Mouse (Mus musculus) megakaryocyte-erythroid progenitor cell, adult 5 weeks (primary cell): ENCODE results near the gene Zfp2. TPM values are rescaled to one million over a fixed set of nuclear protein-coding genes. Genes with fewer than 3 reads are reported as not detected.

Experiments used
- polyA plus RNA-seq: library from polyadenylated mRNA; stranded (reverse); fragments of >175 nt; gene quantifications from 2 replicates; pipeline ENCODE4 v1.2.3, GENCODE M21; 2012

The Zfp2 gene
- polyA plus RNA-seq: 0.06 and 0.09 TPM in 2 replicates

GRCm38 (mm10) chr11:50915671-50916320 is at the start of gene Zfp2:
Gene Zfp2 (minus strand): TSS chr11:50916165.

GRCm38 (mm10) chr11:50953665-50954064 is 37.7 kb upstream of the Zfp2 start, which contains the start of gene Prop1:
Gene Prop1 (minus strand): TSS chr11:50953765.

GRCm38 (mm10) chr11:50943506-50943905 is 27.5 kb upstream of the Zfp2 start, which contains the start of gene 4933414I15Rik:
Gene 4933414I15Rik (minus strand): TSS chr11:50943765.

GRCm38 (mm10) chr11:50931451-50931866 is 15.5 kb upstream of the Zfp2 start, which contains the start of gene Zfp354b:
Gene Zfp354b (minus strand): TSS chr11:50931633.

GRCm38 (mm10) chr11:50887390-50888128 is 28.4 kb downstream of the Zfp2 start, which contains the start of gene Zfp454:
Gene Zfp454 (minus strand): TSS chr11:50887651.

GRCm38 (mm10) chr11:50850177-50850735 is 65.7 kb downstream of the Zfp2 start, which contains the start of gene Grm6:
Gene Grm6 (plus strand): TSS chr11:50850685.

Other genes starting within 250 kb of the Zfp2 start
- gene Zfp354c, start 88.4 kb downstream of the Zfp2 start, polyA plus RNA-seq: 0.41 and 2.2 TPM in 2 replicates
- 0.04 and 0.09 TPM in 2 replicates for gene Zfp879, start 74.6 kb downstream of the Zfp2 start, polyA plus RNA-seq
- gene Grm6, start 65.5 kb downstream of the Zfp2 start, polyA plus RNA-seq: 0.04 and 0.14 TPM in 2 replicates
- gene Zfp454, start 28.5 kb downstream of the Zfp2 start, polyA plus RNA-seq: 0.49 TPM in 1 of 2 replicates, not detected in the other
- 0.04 and 0.50 TPM in 2 replicates for gene Zfp354b, start 15.5 kb upstream of the Zfp2 start, polyA plus RNA-seq
- gene 4933414I15Rik, start 27.6 kb upstream of the Zfp2 start, polyA plus RNA-seq: not detected in 2 replicates
- gene Prop1, start 37.6 kb upstream of the Zfp2 start, polyA plus RNA-seq: not detected in 2 replicates
- not detected in 2 replicates for gene Olfr1378, start 50.4 kb upstream of the Zfp2 start, polyA plus RNA-seq
- not detected in 2 replicates for gene Olfr1377, start 65.8 kb upstream of the Zfp2 start, polyA plus RNA-seq
- not detected in 2 replicates for gene Olfr51, start 87.4 kb upstream of the Zfp2 start, polyA plus RNA-seq
- gene Olfr54, start 98.1 kb upstream of the Zfp2 start, polyA plus RNA-seq: not detected in 2 replicates
- gene Olfr1375, start 131.9 kb upstream of the Zfp2 start, polyA plus RNA-seq: not detected in 2 replicates
- gene Zfp354a, start 143.1 kb upstream of the Zfp2 start, polyA plus RNA-seq: 0.01 TPM in 1 of 2 replicates, not detected in the other